Mouse (Mus musculus) liver, embryonic 11.5 days (tissue): ENCODE data around the gene Foxred2. TPM values are rescaled to one million over a fixed set of nuclear protein-coding genes. Genes with fewer than 3 reads are reported as not detected.
A peak's percentile ranks its signal among the peaks of the same experiment; 100 is the strongest.

Experiments
- ATAC-seq: fragments of 200-750 bp; cut with Nextera tagmentation; replicated peaks from 2 replicates; pipeline ENCODE4 v1.8.0; 2017; ENCODE audit warnings: moderate number of reproducible peaks, mild to moderate bottlenecking, moderate TSS enrichment, moderate library complexity; ENCODE audit not compliant: low FRiP score
- DNase-seq: peaks from one replicate; pipeline ENCODE4 v3.0.0-alpha.2; 2017; ENCODE audit warnings: low spot score
- H3K27ac ChIP-seq: fragments of 300-500 bp; sonication (generic); 2 replicates; pipeline ENCODE4 v1.5.1; 2014; ENCODE audit warnings: mild to moderate bottlenecking, low read depth, low read length, control low read depth
- H3K27me3 ChIP-seq: fragments of 300-500 bp; sonication (generic); replicated peaks from 2 replicates; pipeline ENCODE4 v1.6.1; 2014; ENCODE audit warnings: low read length, mixed read lengths; ENCODE audit not compliant: control insufficient read depth, insufficient read depth
- H3K36me3 ChIP-seq: fragments of 300-500 bp; sonication (generic); 2 replicates; pipeline ENCODE4 v1.6.1; 2014; ENCODE audit warnings: mild to moderate bottlenecking, low read length, moderate library complexity, mixed read lengths; ENCODE audit not compliant: control insufficient read depth, insufficient read depth
- H3K4me1 ChIP-seq: fragments of 300-500 bp; sonication (generic); replicated peaks from 2 replicates; pipeline ENCODE4 v1.6.1; 2014; ENCODE audit warnings: low read length, mixed read lengths; ENCODE audit not compliant: control insufficient read depth, insufficient read depth
- H3K4me2 ChIP-seq: fragments of 300-500 bp; sonication (generic); 2 replicates; pipeline ENCODE4 v1.6.1; 2014; ENCODE audit warnings: mild to moderate bottlenecking, control low read depth, moderate library complexity
- H3K4me3 ChIP-seq: fragments of 300-500 bp; sonication (generic); 2 replicates; pipeline ENCODE4 v1.5.1; 2014; ENCODE audit warnings: low read depth, low read length, control low read depth
- H3K9ac ChIP-seq: fragments of 300-500 bp; sonication (generic); 2 replicates; pipeline ENCODE4 v1.6.1; 2014; ENCODE audit warnings: low read depth, low read length, control low read depth
- H3K9me3 ChIP-seq: fragments of 300-500 bp; sonication (generic); 2 replicates; pipeline ENCODE4 v1.6.1; 2016; ENCODE audit warnings: low read length, inconsistent platforms, mixed read lengths; ENCODE audit not compliant: control insufficient read depth
- WGBS: fragments of 180-500 bp; shearing (Covaris S2); extraction: QIAGEN DNeasy Blood & Tissue Kit; methylation state at CpG from one replicate; pipeline ENCODE4 v1.1.7; 2014; 5-methylcytosine and 5-hydroxymethylcytosine counted together
- polyA plus RNA-seq: library from polyadenylated mRNA; unstranded; fragments of >200 nt; fragmentation: Nextera tagmentation; extraction: Ambion mirVana; gene quantifications from 2 replicates; pipeline ENCODE4 v1.2.1, GENCODE M21; 2014

The Foxred2 gene
- polyA plus RNA-seq, 1 experiment from 2014 or later = 3.3 TPM

DNA sequence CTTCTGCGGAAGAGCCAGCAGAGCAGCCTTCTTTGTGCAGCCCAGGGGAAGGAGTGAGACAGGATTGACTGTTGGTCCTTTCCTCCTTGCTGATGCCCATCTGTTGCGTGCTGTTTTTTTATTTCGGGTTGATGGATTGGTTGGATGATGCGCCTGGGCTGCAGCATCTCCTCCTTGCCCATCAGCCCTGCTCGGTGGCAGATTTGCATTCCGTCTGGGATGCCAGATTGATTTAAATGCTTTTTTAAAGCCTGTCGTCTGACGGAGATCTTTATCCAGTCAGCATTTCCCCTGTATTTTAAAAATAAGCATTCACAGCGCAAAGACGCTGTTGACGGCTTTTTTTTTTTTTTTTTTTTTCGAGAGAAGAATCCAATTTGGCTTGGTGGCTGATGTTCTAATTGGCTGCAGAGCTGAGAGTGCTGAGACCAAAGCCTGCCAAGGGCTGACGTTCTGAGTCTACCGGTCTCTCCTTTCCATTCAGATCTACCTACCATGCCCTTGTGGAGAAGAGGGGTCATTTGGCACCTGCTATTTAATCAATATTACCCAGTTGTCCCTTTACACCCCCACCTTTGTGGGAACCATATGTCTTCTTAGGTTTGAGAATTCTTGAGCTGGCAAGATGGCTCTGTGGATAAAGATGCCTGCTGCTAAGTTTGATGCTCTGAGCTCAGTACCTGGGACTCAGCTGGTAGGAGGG, 20.7 kb downstream of the Foxred2 start:
- no peak overlapping the region for H3K4me2 ChIP-seq
- DNase-seq = no peak

DNA sequence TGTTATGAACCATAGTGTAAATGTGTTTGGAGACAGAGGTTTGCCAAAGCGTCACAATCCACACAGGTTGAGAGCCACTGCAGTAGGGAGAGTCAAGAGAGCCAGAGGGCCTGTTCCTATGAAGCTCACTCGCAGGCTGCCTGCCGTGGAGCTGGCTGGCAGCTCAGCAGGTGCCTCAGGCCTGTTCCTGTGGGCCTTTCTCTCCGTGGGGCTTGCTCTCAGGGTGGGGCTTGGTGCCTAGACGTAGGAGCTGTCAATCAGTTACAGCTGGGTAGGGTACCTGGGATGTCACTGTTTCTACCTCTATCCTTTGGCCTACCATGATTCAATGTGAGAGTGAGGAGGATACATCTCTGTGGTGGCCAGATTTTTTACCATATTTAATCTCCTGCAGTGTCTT, 21.6 kb downstream of the Foxred2 start:
- WGBS = 68% methylated on average over 5 of the region's 5 CpGs
- no peak for ATAC-seq
- H3K27ac ChIP-seq = no peak overlapping the region
- no peak for DNase-seq
- no peaks in the 10 kb centered on the region for H3K9me3 ChIP-seq
- H3K4me1 ChIP-seq = peaks cover 17% of the 10 kb centered on the region
- H3K4me2 ChIP-seq = no peak overlapping the region
- H3K36me3 ChIP-seq = no peaks in the 10 kb centered on the region
- H3K9ac ChIP-seq = no peak overlapping the region
- no peak overlapping the region for H3K4me3 ChIP-seq
- no peaks in the 10 kb centered on the region for H3K27me3 ChIP-seq

More for the DNA sequence above, 20.7 kb downstream of the Foxred2 start:
- Histone ChIP-seq H3K27me3 (no peaks in the 10 kb centered on the region), H3K27ac (no peak overlapping the region), H3K36me3 (no peaks in the 10 kb centered on the region), H3K4me1 (peaks cover 14% of the 10 kb centered on the region), H3K9ac (no peak overlapping the region), H3K4me3 (no peak overlapping the region), H3K9me3 (no peaks in the 10 kb centered on the region)
- WGBS = 85% methylated on average over 14 of the region's 14 CpGs
- no peak for ATAC-seq

DNA sequence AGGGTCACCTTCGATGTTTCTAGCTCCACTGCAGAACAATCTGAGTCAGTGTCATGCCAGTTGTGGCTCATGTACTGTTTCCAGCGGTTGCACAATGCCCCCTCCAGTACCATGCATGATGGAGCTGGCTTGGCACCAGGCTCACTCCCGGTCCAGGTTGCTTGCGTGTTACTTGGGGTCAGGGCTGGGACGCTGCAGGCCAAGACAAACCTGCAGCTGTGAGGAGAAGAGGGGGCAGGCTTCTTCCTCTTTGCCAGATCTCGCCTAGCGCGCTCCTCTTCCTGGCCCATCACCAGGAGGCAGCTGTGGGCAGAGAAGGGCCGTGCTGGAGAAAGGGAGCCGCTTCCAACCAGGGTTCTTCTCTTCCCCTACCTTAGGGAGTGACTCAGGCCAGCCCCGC, 22.2 kb downstream of the Foxred2 start:
- 70% methylated on average over 11 of the region's 11 CpGs for WGBS
- H3K4me2 ChIP-seq = no peak overlapping the region

DNA sequence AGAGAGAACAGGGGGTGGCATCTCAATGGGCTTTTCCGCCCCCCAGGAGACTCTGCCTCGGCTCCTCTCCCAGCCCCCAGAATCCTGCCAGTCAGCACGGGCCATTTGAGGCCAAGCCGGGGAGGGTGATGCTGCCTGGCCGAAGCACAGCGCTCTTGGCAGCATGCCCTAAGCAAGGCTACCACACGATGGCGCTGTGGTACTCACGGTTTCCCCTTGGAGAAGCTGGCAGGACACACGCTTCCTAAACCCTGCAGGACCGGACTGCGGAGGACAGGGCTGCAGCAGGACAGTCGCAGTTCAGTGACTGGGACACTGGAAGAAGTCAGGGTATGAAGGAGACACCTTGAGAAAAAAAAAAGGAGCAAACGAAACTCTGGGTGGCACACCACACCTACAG, 22.8 kb downstream of the Foxred2 start:
- Histone ChIP-seq H3K27ac (no peak overlapping the region), H3K4me2 (peak overlapping the region; percentile 15; the same call in 1 of the 2 replicates), H3K4me3 (no peak overlapping the region), H3K9me3 (no peaks in the 10 kb centered on the region), H3K27me3 (no peaks in the 10 kb centered on the region), H3K36me3 (no peaks in the 10 kb centered on the region), H3K4me1 (peaks cover 22% of the 10 kb centered on the region), H3K9ac (no peak overlapping the region)
- WGBS = 2% methylated on average over 14 of the region's 14 CpGs
- ATAC-seq (0 out of 2 replicates have a peak, but pooled peaks have one; percentile 21), DNase-seq (peak; percentile 87)

More for the DNA sequence above, 22.2 kb downstream of the Foxred2 start:
- no peak overlapping the region for H3K27ac ChIP-seq
- H3K9me3 ChIP-seq = no peaks in the 10 kb centered on the region
- H3K4me1 ChIP-seq = peaks cover 22% of the 10 kb centered on the region
- ATAC-seq (no peak), DNase-seq (no peak)
- H3K4me3 ChIP-seq = no peak overlapping the region
- H3K9ac ChIP-seq = no peak overlapping the region
- no peaks in the 10 kb centered on the region for H3K27me3 ChIP-seq
- H3K36me3 ChIP-seq = no peaks in the 10 kb centered on the region

DNA sequence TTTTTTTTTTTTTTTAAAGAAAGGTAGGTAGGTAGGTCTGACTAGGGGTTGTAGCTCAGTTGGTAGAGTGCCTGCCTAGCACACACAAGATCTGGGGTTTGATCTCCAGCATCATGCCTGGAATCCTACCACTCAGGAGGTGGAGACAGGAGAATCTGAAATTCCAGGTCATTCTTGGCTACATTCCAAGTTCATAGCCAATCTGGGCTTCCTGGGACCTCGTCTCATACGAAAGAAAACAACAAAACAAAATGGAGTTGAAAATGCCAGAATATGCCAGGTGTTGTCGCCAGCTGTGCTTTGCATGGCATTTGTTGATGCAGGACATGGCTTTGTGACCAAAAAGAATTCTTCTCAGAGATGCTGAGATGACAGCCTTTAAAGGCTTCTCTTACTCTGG, 23.3 kb downstream of the Foxred2 start:
- Histone ChIP-seq H3K4me1 (peaks cover 22% of the 10 kb centered on the region), H3K9me3 (no peaks in the 10 kb centered on the region)

DNA sequence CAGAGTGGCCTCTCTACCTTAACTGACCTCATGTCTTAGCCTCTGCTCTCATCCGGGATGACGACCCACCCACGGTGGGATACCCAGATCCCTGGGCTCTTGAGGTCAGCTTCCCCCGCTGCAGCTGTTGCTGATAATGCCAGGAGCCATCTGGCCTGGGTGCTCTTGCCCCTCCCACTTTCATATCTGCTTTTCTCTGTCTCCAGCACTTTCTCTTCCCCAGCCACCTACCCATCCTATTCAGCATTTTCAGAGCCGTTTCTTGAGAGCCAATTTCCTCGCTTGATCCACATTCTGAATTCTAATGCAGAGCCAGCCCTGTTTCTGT, 24.9 kb downstream of the Foxred2 start:
- H3K27ac ChIP-seq = peak overlapping the region; percentile 79
- peaks cover 31% of the 10 kb centered on the region for H3K4me1 ChIP-seq
- DNase-seq = no peak
- 37% methylated on average over 6 of the region's 6 CpGs for WGBS
- H3K27me3 ChIP-seq = no peaks in the 10 kb centered on the region
- H3K4me3 ChIP-seq = 0 out of 2 replicates have a peak overlapping the region, but pooled peaks have one; percentile 5
- peak; percentile 41 for ATAC-seq
- peak overlapping the region; percentile 55 for H3K4me2 ChIP-seq
- H3K36me3 ChIP-seq = peaks cover 1% of the 10 kb centered on the region
- H3K9ac ChIP-seq = peak overlapping the region; percentile 41; the same call in 1 of the 2 replicates
- no peaks in the 10 kb centered on the region for H3K9me3 ChIP-seq

More for the DNA sequence above, 23.3 kb downstream of the Foxred2 start:
- 69% methylated on average over 3 of the region's 3 CpGs for WGBS
- H3K9ac ChIP-seq = no peak overlapping the region
- H3K4me3 ChIP-seq = no peak overlapping the region
- ATAC-seq = no peak
- DNase-seq = no peak
- H3K36me3 ChIP-seq = no peaks in the 10 kb centered on the region
- H3K27me3 ChIP-seq = no peaks in the 10 kb centered on the region
- no peak overlapping the region for H3K4me2 ChIP-seq
- H3K27ac ChIP-seq = no peak overlapping the region

DNA sequence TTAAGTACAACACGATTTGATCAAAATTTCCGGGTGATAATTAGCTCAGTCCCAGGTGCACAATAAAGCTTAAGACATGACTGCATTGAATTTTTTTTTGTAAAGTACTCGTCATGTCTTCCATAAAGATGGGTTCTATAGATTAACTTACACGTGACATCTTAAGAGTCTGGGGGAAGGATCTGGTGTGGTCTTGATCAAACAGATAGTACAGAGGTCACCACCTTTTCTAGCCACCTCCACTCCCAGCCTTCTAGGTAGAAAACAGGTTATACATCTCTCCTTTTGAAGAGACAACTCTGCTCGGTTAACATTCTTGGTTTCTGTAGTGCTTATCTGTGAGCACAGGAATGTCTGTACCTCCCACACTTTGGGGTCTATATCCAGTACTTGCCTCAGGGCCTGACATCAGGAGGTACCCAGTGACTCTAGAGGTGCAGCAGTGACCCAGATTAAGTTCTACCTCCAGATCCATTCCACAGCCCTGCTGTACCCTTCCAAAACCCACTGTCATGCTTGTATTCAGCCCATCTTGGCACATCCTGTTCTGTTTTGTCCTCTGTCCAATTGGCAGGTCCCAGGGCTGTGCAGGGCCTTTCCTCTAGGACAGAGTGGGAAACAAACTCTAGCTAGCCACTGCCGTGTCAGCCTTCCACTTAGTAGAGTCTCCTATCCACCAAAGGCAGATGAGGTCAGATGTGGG, 25.4 kb downstream of the Foxred2 start:
- H3K9me3 ChIP-seq = no peaks in the 10 kb centered on the region
- H3K27ac ChIP-seq = peak overlapping the region; percentile 79
- ATAC-seq (no peak; the same call in 1 of the 2 replicates), DNase-seq (no peak)
- H3K27me3 ChIP-seq = no peaks in the 10 kb centered on the region
- H3K36me3 ChIP-seq = peaks cover 5% of the 10 kb centered on the region
- 64% methylated on average over 6 of the region's 6 CpGs for WGBS
- H3K4me2 ChIP-seq = peak overlapping the region; percentile 55
- H3K4me3 ChIP-seq = 0 out of 2 replicates have a peak overlapping the region, but pooled peaks have one; percentile 5
- H3K4me1 ChIP-seq = peaks cover 31% of the 10 kb centered on the region
- H3K9ac ChIP-seq = peak overlapping the region; percentile 41; the same call in 1 of the 2 replicates

DNA sequence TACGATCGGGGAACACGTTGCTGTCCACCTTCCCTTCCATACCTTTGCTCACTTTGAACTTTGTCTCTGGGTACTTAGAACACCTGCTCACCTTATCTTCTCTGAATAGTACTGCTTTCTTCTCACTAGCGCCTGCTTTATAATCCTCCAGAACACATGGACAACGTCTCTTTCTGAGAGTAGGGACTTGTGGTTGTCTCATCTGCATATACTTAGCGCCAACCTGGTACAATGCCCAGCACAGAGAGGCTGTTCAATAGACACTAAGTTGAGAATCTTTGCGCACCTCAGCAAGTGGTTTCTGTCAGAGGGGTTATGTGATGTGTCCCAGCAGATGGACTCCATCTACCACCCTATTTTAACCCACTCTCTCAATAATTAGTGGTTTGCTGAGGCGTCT, 26.7 kb downstream of the Foxred2 start:
- Histone ChIP-seq H3K4me3 (peak overlapping the region; percentile 79), H3K36me3 (peaks cover 7% of the 10 kb centered on the region), H3K27me3 (no peaks in the 10 kb centered on the region), H3K9me3 (no peaks in the 10 kb centered on the region), H3K4me2 (peak overlapping the region; percentile 93), H3K4me1 (peaks cover 31% of the 10 kb centered on the region), H3K27ac (peak overlapping the region; percentile 60), H3K9ac (peak overlapping the region; percentile 78)
- DNase-seq (no peak), ATAC-seq (no peak)
- WGBS = 47% methylated on average over 8 of the region's 8 CpGs
